Mouse (Mus musculus) right cerebral cortex, postnatal 10 days (tissue): ENCODE data around the gene Cpox.
A peak's percentile ranks its signal among the peaks of the same experiment; 100 is the strongest.

Source experiments
- DNase-seq, 2 experiments: peaks; one replicate each; pipeline ENCODE4 v3.0.0; 2021; ENCODE audit warnings: low spot score in 2 of 2

Gene Cpox

DNA sequence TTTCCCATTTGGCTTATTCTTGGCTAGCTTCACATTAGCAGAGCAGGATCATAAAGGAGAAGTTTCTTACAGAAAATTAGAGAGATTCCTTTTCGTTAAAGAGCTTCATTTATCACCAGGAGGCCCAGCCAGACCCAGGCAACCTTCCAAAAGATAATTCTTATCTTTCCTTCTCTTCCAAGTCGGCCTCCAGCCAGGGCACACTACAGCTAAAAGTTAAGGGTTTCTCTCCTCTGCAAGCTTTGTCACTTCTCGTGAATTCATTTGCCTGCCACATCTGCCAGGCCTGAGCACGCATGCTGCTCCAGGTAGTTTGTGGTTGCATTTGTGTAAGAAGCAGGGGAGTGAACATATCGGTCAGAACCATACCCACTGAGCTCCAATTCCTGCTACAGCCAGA, 828 bp upstream of the Cpox start:
- DNase-seq = no peak

DNA sequence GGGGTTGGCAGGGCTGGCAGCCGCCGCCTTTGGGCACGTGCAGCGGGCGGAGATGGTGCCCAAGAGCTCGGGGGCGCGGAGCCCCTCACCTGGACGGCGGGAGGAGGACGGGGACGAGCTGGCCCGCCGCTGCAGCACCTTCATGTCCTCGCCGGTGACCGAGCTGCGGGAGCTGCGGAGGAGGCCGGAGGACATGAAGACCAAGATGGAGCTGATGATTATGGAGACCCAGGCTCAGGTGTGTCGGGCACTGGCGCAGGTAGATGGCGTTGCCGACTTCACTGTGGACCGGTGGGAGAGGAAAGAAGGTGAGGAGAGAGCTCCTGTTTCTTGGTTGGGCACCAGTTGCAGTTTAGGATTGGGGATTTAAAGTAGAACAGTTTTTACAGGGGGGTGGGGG, 551 bp downstream of the Cpox start:
- no peak for DNase-seq

DNA sequence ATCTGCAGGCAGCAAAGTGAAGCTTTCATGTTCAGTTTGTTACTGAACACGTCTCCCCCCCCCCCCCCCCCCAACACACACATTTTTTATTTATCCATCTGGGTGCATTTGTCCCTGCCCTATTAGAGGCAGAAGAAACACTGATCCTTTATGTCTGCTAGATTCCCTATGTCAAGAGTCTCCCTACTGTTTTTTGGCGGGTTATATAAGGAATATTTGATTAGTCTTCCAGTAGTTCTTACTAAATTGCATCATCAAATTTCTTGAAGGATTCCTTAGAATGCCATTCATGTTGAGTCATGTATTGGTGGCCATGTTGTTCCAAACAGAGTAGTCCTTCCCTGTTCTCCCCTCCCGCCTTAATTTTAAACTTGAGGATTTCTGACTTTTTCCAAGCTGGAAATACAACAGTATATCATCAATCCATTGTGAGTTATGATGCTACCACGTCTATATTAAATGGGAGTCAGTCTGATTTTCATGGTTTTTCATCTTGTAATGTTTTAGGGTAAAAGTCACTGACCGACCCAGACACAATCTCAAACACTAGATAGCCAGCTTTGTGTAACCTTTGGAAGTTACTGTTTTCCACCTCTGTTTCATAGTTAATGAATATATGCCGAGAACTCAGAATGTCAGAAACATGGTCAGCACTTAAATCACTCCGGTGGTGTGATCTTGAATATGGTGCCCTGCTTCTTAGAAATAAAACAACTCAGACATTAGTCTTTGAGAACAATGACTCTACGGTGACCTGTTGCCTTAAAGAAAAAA, 1.3 kb downstream of the Cpox start:
- no peak for DNase-seq

DNA sequence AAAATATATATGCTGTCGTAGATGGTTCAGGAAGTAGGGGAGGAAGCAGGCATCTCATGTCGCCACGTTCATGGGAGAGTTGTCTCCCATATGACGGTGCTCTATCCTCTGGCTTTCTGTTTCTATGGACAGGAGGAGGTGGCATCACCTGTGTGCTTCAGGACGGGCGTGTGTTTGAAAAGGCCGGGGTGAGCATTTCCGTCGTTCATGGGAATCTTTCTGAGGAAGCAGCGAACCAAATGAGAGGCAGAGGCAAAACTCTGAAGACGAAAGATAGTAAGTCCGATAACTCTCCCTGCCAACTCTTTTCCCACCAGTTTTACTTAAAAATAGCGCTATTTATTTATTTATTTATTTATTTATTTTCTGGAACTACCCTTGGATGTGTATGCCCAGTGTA, 2.3 kb downstream of the Cpox start:
- no peak for DNase-seq

DNA sequence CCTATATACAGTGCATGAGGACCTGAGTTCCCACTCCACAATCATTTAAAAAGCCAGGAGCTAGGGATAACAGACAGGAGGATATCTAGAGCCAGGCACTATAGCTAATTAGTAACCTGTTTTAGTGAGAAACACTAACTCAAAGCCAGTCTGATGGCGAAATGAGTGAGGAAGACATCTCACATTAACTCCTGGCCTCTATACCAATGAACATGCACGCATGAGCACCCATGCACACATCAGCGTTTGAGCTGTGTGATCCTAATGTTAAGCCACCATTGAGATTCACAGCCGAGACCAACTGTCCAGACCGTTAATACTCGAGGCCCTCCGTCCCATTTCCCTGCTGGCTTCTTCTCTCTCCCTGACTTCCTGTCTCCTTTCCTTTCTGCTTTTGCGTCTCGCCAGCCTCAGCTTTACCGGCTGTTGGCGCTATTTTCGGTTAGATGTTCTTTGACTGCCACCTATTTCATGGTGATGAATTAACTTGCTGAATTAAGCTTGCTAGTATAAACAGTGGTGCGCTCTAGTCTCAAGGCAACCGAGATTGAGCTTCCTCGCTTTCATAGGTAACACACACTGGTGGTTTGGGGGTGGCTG, 3.8 kb downstream of the Cpox start:
- DNase-seq = no peak

DNA sequence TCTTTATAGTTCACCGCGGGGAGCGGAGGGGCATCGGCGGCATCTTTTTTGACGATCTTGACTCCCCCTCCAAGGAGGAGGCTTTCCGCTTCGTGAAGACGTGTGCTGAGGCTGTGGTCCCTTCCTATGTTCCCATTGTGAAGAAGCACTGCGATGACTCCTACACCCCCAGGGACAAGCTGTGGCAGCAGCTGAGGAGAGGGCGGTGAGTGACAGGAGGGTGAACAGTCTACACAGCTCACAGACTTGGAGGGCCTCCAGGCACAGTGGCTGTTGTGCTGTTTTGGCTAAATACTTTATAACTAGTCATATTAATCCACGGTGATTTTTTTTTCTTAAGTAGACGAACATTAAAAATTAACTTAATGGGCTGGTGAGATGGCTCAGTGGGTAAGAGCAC, 5.2 kb downstream of the Cpox start:
- peak in 1 of 2 experiments; percentile 24 for DNase-seq

DNA sequence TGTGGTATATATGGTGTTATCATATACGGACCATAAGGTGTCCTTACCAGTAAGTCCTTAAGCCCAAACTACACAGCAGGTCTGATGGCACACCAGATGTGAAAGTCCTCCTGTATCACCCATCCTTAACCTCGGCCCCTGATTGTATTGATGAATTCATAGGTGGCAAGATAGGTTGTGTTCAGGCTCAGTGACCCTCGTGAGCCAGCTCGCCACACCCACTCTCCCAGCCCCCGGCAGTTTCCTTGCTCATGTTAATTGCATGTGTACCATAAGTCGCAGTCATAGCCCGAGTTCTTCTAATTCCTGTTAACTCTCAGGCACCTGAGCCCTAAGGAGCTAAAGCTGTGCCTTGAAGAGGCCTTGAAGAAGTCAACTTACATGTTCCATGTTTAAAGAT, 6.1 kb downstream of the Cpox start:
- no peak for DNase-seq

DNA sequence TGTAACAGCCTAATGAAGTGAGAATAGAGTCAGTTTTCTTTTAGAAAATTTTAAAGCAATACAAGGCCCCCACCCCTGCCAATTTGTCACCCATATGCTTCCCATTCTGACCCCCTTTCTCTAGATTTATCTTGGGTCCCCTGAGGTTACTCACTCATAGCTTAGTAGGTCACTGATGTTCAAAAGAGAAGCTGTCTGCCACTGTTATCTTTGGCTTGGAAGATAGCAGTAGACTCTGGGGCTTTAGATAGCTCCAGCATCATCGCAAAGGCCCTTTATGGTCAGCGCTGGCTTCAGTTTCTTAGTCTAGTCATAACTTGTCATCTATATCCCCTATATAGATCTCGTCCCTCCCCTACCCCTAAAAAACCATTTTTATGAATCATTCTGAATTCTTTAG, 6.5 kb downstream of the Cpox start:
- DNase-seq = no peak

DNA sequence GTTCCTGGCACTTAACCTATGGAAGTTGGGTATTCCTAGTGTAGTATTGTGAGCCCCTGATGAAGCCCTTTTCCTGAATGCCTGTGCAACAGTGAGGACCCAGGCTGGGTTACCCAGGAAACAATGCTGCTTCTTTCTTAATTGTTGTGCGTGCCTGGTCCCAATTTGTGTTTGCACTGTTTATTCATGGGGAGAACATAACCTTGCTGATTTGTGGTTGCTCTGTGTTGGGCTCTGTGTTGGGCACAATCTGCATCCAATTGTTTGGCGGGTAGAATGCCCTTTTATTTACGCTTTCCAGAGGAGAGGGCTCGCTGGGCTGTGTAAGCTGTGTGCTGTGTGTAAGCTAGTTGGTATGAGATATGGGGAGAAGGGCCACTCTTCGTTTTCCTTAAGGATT, 7.4 kb downstream of the Cpox start:
- no peak for DNase-seq

DNA sequence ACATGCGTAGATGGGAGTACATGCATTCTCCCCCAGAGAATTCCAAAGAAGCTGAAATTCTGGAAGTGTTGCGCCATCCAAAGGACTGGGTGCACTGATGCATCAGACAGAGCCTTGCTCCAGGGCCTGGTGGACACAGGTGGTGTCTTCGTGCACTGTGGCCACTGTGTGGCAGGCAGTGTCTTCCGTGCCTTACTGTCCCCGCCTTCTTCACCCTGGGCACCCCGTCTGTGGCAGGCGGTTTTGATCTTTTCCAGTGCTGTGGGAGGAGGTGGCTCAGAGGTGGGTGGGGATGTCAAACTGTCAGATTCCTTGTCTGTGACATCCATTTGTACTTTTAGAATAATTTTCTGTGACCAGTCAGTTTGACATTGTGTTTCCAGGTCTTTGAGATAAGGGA, 8.6 kb downstream of the Cpox start:
- DNase-seq = no peak

DNA sequence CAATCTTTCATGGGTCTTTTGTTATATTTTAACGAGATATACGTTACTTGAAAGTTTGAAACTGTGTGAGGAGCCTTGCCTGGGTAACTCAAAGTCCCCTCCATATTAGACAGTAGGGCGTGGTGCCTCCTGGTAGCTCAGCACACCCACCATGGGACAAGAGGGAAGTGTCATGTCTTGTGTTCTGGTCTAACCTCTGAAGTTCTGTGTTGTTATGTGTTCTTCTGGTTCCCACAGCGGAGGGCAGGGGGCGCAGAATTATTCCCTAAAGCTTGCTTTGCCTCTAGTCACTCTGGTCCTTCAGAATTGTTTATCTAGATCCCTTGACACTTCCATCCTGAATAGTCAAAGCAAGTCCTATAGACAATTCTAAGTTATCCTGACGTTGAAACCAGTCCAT, 12.0 kb downstream of the Cpox start:
- DNase-seq = no peak

DNA sequence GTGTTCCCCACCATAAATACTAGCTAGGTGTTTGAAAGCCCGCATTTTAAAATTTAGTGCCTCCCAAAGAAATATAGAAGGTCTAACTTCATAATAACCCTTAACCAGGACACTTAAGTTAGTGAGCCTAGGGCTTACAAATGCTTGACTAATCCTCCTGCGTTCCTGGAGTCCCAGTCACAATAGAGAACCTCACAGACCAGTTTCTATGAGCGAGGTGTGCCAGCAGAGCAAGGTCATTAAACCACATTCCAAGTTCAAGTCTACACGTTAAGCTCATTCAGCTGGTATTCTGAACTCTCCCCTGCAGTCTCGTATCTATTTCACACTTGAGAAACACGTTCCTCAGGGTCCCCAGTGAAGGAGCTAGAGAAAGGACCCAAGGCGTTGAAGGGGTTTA, 12.8 kb downstream of the Cpox start:
- no peak for DNase-seq

DNA sequence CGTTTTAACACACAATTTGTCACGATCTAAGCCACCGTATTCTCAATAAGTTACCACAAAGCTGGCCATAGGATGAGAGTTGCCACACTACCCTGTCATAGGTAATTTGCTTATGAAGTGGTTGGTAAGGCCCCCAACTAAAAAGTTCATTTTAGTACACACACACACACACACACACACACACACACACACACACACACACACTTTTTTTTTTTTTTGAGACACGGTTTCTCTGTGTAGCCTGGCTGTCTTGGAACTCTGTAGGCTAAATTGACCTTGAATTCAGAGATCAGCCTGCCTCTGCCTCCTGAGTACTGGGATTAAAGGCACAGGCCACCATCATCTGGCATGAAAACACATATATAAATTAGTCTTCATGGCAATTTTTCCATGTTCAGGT, 13.8 kb downstream of the Cpox start:
- no peak for DNase-seq

DNA sequence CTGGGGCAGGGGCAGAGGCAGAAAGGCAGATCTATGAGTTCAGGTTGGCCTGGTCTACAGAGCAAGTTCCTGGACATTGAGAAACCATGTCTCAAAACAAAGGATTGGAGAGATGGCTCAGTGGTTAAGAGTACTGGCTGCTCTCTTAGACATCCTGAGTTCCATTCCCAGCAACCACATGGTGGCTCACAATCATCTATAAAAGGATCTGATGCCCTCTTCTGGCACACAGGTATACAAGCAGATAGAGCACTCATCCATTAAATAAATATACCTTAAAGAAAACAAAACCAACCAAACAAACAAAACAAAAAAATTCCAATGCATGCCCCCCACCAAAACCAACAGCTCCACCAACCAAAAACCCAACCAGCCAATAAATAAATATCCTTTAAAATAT, 14.4 kb downstream of the Cpox start:
- DNase-seq = no peak

DNA sequence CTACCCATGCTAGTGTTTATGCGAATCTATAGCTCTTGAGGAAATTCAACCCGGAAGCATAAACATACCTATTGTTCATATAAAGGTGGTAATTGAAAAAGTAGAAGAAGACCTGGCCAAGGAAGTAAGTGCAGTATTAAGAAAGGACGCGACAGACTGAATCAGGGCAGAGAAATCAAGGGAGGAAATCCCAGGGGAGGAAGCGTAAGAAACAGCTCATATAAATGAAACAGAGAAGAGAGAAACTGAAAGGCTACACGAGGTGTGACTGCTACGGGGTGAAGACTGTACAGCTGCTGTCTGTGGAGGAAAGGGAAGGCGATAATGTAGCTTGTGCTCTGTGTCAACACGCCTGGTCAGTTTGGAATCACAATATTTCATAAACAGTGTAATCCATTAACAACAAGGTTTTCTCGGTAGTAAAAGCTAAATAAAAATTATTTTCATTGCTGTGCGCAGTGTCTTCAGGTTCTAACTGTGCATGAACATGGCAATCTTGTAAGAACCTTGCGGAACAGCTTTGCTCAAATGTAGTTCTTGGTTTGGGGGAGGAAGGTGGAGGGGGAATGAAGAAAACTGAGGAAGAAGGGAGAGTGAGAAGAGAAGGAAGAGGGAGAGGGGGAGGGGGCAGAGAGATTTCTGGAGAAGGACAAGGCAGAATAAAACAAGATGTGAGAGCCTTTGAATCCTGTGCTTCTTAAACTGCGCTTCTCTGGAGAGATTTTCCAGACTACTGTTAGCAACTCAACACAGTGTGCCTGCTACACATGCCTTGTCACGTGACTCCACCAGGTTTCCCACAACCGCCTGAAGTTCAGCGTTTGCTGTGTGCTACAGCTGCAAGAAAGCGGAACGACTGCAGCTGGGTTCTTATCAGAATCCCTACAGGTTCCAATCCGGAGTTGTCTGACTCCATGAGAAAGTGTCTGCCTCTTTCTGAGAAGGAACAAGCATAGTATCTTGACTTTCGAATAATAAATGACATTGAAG, 15.8 kb downstream of the Cpox start:
- no peak for DNase-seq

DNA sequence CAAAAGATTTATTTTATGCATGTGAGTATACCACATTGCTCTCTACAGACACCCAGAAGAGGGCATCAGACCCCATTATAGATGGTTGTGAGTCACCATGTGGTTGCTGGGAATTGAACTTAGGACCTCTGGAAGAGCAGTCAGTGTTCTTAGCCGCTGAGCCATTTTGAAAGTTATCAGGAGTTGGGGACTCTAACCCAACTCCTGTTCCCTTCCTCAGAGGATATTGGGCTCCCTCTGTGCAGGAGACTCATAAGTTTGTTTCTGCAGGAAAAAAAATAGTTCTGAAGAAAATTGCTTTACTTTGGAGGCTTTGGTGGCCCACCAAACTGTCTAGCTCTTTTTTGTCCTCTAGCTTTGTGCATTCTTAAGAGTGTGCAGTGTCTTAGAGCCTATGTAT, 18.4 kb downstream of the Cpox start:
- DNase-seq = no peak

DNA sequence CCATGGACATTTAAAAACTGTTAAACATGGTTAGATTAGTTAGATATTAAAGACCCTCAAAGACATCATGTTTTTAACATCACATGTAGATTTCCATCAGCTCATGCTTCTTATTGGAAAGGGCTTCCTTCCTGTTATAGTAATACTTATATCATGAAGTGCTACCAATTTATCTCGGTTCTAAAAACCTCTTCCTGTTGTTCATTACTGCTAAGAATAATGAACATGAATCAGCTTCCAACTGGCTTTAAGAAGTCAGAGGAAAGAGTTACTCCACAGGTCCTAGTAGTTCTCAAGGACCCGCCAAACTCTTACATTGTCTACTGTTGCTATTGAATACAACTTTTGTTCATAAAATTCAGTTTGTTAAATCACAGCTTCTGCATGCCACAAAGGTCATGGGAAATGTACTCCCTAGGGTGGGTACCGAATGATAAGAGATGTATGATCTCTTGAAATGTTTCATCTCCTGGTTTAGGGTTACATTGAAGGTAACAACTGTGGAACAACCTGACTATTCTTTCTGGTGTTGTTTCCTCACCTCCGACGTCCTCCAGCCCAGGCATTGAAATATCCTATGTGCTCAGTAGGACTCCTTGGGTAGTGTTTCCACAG, 19.6 kb downstream of the Cpox start:
- DNase-seq = no peak

DNA sequence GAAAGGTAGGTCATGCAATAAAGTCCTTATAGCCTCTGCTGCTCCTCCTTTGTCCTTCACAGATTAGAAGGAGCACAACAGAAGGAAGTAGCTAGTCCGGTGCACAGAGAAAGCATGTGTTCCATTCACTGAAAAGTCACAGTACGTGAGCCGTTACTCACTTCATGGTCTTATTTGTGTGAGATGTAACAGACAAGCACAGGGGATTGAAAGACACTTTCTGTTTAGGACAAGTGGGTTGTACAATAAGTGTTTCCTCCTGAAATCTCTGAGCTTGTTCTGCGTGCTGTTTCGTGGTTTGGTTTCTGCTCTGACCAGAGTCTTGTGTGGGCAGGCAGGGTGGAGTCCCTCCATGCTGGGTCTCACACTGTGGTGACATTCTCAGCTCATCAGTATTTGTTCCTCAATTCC, 20.2 kb downstream of the Cpox start:
- DNase-seq = no peak

DNA sequence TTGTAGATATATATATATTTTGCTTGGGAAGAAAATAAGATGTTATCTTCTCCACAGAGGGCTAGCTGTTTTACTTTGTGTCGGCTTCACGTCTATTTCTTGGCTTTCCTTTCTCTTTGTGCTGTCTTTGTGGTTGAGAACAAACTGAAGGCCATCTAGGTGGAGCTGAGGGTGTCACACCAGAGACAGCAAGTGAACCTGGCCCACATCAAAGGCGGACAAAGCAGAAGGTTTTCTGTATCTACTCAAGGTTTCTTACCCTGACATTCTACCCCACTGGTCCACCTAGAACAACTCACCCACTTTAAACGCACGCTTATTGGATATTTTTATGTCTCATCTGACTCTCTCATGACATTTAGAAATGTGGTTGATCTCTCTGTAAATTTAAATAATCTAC, 24.0 kb downstream of the Cpox start:
- no peak for DNase-seq

DNA sequence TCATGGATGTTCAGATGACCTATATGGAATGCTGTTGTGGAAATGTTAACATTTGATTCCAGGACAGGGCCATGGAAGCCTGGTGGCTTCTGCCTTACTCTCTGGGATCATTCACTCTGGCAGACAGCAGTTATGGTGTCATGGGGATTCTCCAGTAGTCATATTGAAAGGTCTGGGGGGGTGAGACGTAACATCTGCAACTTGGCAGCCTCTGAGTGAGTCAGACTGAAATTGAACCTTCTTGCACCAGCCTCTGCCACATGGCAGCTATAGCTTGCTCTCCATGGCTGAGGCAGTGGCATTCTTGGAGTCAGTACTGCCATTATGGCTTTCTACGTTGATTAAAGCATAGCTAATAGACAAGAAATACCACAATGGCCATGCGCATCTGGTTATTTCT, 26.7 kb downstream of the Cpox start:
- DNase-seq = no peak

DNA sequence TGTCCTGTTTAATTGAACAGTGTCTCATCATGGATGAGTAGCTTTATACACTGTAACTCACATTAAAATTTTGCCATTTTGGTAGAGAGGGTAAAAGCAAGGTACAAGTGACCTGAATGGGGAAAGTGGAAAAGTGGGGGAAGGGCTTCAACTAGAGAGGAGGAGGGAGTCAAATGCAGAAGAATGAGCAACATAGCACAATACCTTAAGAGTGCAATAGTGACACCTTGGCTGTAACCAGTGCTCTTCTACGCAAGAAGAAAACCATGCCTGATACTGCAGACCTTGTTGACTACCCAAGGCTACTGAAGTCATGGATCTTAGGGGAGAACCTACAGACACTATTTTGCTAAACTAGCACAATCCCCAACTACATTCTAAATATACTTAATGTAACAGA, 27.2 kb downstream of the Cpox start:
- DNase-seq = no peak

DNA sequence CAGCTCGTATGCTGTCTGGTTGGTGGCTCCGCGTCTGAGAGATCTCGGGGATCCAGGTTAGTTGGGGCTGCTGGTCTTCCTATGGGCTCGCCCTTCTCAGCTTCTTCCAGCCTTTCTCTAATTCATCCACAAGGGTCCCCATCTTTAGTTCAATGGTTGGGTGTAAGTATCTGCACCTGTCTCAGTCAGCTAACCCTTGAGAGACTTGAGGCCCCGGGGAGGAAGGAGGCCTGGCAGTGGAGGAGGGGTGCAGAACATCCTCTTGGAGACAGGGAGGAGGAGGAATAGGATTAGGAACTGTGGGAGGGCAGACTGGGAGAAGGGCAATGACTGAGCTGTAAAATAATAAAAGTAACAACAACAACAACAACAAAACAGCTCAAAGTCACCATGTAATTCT, 30.1 kb downstream of the Cpox start:
- DNase-seq = no peak
